Mouse (Mus musculus): ENCODE measurements around the gene Pxk. TPM values are rescaled to one million over a fixed set of nuclear protein-coding genes. Genes with fewer than 3 reads are reported as not detected.
"Not testable (repeated sequence)": the region's sequence is repeated elsewhere in the genome, so short reads cannot be mapped to it uniquely, and the experiment has no call there.

The Pxk gene
- polyA plus RNA-seq, 1 experiment from 2014 or later = 36.3 TPM

DNA sequence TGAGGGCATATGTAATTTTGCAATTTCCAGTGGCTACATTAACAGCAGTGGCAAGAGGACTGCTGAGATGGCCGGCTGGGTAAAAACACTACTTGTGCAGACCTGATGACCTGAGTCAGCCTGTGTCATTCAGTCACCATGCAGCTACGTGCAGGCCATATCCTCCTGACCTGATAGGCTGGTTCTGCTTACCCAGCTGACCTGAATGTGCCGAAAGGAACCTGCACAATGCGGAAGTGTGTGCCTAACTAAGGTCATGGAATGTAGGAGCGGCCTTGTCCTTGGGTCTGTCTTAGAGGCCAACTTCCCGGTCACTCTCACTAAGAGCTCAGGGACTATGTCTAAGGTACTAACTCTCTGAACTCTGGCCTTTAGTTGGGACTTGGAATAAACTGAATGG lies 13.5 kb downstream of the Pxk start:
- Histone ChIP-seq H3K27ac (no peak overlapping the region), H3K4me3 (replicated peaks) (no peak overlapping the region), H3K9ac (no peak overlapping the region), H3K4me2 (replicated peaks) (no peak overlapping the region), H3K36me3 (no peaks in the 10 kb centered on the region), H3K4me1 (replicated peaks) (no peaks in the 10 kb centered on the region), H3K9me3 (no peaks in the 10 kb centered on the region), H3K27me3 (replicated peaks) (no peaks in the 10 kb centered on the region)
- 74% methylated on average over 6 of the region's 6 CpGs for WGBS
- ATAC-seq = peak; percentile 75

DNA sequence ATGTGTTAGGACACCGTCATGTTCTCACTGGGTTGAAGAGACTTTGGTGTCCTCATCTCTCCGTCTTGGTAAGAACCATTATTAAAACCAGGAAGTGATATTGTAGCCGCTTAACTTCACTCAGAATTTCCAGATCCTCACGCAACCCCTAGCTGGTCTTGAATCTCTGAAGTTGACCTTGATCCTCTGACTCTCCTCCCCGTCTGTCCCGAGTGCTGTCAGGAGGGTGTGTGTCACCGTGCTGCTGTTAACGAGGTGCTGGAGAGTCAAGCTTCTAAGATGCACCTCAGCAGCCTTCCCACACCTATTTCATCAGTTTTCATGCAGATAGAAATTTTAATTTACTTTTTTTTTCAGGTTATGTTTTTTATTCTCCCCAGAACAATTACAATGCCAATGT lies 14.0 kb downstream of the Pxk start:
- Histone ChIP-seq H3K4me2 (replicated peaks) (no peak overlapping the region), H3K9ac (no peak overlapping the region), H3K27me3 (replicated peaks) (no peaks in the 10 kb centered on the region), H3K9me3 (no peaks in the 10 kb centered on the region), H3K4me1 (replicated peaks) (no peaks in the 10 kb centered on the region), H3K27ac (no peak overlapping the region), H3K4me3 (replicated peaks) (no peak overlapping the region), H3K36me3 (no peaks in the 10 kb centered on the region)
- 84% methylated on average over 8 of the region's 8 CpGs for WGBS
- no peak for ATAC-seq

GRCm38 (mm10) chr14:8113616-8114015 lies 15.6 kb downstream of the Pxk start:
- Histone ChIP-seq H3K4me2 (replicated peaks) (no peak overlapping the region), H3K4me3 (replicated peaks) (no peak overlapping the region), H3K4me1 (replicated peaks) (no peaks in the 10 kb centered on the region), H3K27ac (no peak overlapping the region), H3K9me3 (no peaks in the 10 kb centered on the region), H3K27me3 (replicated peaks) (no peaks in the 10 kb centered on the region), H3K36me3 (no peaks in the 10 kb centered on the region), H3K9ac (no peak overlapping the region)
- ATAC-seq = no peak
- 89% methylated on average over 2 of the region's 2 CpGs for WGBS

GRCm38 (mm10) chr14:8114306-8114705 lies 16.3 kb downstream of the Pxk start:
- Histone ChIP-seq H3K4me2 (replicated peaks) (no peak overlapping the region), H3K9ac (no peak overlapping the region), H3K4me3 (replicated peaks) (no peak overlapping the region), H3K4me1 (replicated peaks) (no peaks in the 10 kb centered on the region), H3K9me3 (no peaks in the 10 kb centered on the region), H3K36me3 (no peaks in the 10 kb centered on the region), H3K27ac (no peak overlapping the region), H3K27me3 (replicated peaks) (no peaks in the 10 kb centered on the region)
- ATAC-seq = no peak
- 49% methylated on average over 3 of the region's 3 CpGs for WGBS

DNA sequence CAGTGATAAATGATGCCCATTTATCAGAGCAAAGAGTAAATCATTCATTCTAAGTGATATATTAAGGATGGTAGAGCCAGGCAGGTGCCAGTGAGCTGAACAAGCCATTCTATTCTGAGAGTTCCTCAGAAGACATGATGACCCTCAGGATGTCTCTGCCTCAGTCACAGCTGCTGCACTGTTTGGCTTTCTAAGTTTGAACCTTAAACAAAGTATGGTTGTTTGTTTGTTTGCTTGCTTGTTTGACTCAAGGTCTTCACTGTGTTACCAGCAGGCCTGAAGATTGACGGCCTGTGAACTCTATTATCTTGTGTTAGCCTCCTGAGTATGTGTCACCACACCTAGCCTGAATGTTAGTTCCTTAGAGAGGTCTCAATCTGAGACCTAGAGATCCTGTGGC lies 16.7 kb downstream of the Pxk start:
- H3K4me2 ChIP-seq (replicated peaks) = no peak overlapping the region
- no peaks in the 10 kb centered on the region for H3K4me1 ChIP-seq (replicated peaks)
- H3K36me3 ChIP-seq = no peaks in the 10 kb centered on the region
- ATAC-seq = no peak
- no peak overlapping the region for H3K4me3 ChIP-seq (replicated peaks)
- no peaks in the 10 kb centered on the region for H3K9me3 ChIP-seq
- no peaks in the 10 kb centered on the region for H3K27me3 ChIP-seq (replicated peaks)
- H3K9ac ChIP-seq = no peak overlapping the region
- no peak overlapping the region for H3K27ac ChIP-seq
- WGBS = 70% methylated on average over 1 of the region's 1 CpGs

DNA sequence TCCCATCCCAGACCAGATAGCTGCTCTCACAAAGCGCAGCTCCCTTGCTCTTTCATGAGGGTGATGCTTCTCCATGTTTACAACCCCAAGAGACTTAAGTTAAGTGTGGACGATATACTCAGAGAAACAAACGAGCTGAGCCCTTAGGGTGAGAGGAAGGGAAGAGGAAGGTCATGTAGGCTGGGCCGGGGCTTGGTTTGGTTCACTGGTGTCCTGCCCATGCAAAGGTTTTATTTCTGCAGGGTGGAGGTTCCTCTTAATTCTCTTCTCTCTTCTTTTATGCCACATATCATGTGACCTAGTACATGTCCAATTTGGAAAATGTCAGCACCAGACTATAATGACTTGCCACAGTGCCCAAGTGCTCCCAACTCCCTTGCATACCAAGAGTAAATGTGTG lies 17.8 kb downstream of the Pxk start:
- Histone ChIP-seq H3K36me3 (no peaks in the 10 kb centered on the region), H3K4me3 (replicated peaks) (no peak overlapping the region), H3K4me1 (replicated peaks) (no peaks in the 10 kb centered on the region), H3K9me3 (no peaks in the 10 kb centered on the region), H3K27me3 (replicated peaks) (no peaks in the 10 kb centered on the region), H3K9ac (no peak overlapping the region), H3K4me2 (replicated peaks) (no peak overlapping the region), H3K27ac (no peak overlapping the region)
- ATAC-seq = no peak
- 69% methylated on average over 4 of the region's 4 CpGs for WGBS

DNA sequence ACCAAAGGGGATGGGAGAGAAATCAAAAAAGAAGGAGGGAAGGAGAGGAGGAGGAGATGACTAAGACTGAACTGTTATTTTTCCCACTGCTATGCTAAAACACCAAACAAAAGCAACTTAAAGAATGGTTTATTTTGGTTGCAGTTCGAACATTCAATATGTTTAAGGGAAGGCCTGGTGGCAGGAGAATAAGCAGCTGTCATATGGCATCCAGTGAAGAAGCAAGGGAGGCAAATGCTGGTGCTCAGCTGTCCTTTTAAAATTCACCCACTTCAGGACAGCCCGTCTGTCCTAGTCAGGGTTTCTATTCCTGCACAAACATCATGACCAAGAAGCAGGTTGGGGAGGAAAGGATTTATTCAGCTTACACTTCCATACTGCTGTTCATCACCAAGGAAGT lies 19.4 kb downstream of the Pxk start:
- H3K4me3 ChIP-seq (replicated peaks) = no peak overlapping the region
- H3K27ac ChIP-seq = no peak overlapping the region
- no peaks in the 10 kb centered on the region for H3K9me3 ChIP-seq
- no peaks in the 10 kb centered on the region for H3K4me1 ChIP-seq (replicated peaks)
- H3K4me2 ChIP-seq (replicated peaks) = no peak overlapping the region
- H3K9ac ChIP-seq = no peak overlapping the region
- WGBS = 74% methylated on average over 2 of the region's 2 CpGs
- no peaks in the 10 kb centered on the region for H3K27me3 ChIP-seq (replicated peaks)
- no peak for ATAC-seq
- H3K36me3 ChIP-seq = no peaks in the 10 kb centered on the region

DNA sequence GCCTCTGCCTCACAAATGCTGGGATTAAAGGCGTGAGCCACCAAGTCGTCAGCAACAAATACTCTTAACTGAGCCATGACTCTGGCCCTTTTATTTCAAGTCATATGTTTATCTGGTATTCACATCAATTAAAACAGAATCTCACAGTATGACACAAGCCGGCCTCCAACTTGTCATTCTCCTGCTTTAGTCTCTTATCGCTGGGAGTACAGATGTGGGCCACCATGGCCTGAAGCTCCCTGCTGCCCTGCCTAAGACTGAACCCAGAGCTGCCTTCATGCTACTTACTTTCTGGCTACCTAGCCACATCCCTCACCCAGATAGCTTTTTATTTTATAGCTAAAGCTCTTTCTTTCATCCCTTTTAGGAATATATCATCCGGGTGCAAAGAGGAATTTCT lies 21.4 kb downstream of the Pxk start:
- ATAC-seq = no peak
- Histone ChIP-seq H3K27me3 (replicated peaks) (no peaks in the 10 kb centered on the region), H3K9me3 (no peaks in the 10 kb centered on the region), H3K36me3 (no peaks in the 10 kb centered on the region), H3K4me2 (replicated peaks) (no peak overlapping the region), H3K27ac (no peak overlapping the region), H3K4me1 (replicated peaks) (no peaks in the 10 kb centered on the region), H3K4me3 (replicated peaks) (no peak overlapping the region), H3K9ac (no peak overlapping the region)
- 89% methylated on average over 5 of the region's 5 CpGs for WGBS

GRCm38 (mm10) chr14:8119904-8120303 lies 21.9 kb downstream of the Pxk start:
- 86% methylated on average over 3 of the region's 3 CpGs for WGBS
- Histone ChIP-seq H3K27ac (no peak overlapping the region), H3K9me3 (no peaks in the 10 kb centered on the region), H3K36me3 (no peaks in the 10 kb centered on the region), H3K4me3 (replicated peaks) (no peak overlapping the region), H3K27me3 (replicated peaks) (no peaks in the 10 kb centered on the region), H3K9ac (no peak overlapping the region), H3K4me2 (replicated peaks) (no peak overlapping the region), H3K4me1 (replicated peaks) (no peaks in the 10 kb centered on the region)
- no peak for ATAC-seq

DNA sequence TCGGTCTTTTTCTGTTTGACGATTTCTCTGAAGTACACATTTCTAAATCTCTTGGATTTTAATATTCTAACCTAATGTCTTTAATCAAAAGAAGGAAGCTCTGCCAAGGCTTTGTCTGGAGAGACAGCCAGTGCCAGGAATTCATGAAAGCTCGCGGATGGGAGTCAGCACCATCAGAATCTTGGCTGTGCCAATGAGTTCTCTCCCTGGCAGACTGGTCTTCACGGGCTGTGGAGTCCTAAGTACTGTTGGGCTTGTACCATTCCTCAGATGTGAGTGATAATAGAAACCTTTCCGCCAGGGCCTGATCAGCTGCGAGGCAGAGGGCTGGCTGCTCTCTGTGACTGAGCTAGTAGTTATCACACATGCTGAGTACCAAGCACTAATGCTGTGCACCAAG lies 25.1 kb downstream of the Pxk start:
- Histone ChIP-seq H3K9me3 (no peaks in the 10 kb centered on the region), H3K4me1 (replicated peaks) (no peaks in the 10 kb centered on the region), H3K4me3 (replicated peaks) (no peak overlapping the region), H3K36me3 (peaks cover 3% of the 10 kb centered on the region), H3K9ac (no peak overlapping the region), H3K4me2 (replicated peaks) (no peak overlapping the region), H3K27ac (no peak overlapping the region), H3K27me3 (replicated peaks) (no peaks in the 10 kb centered on the region)
- ATAC-seq = no peak
- WGBS = 84% methylated on average over 7 of the region's 7 CpGs

GRCm38 (mm10) chr14:8123611-8124010 lies 25.6 kb downstream of the Pxk start:
- H3K9me3 ChIP-seq; ATAC-seq; H3K4me1 ChIP-seq (replicated peaks); H3K27ac ChIP-seq; H3K27me3 ChIP-seq (replicated peaks); H3K4me2 ChIP-seq (replicated peaks); H3K36me3 ChIP-seq; H3K4me3 ChIP-seq (replicated peaks); H3K9ac ChIP-seq: not testable (repeated sequence)
- 93% methylated on average over 10 of the region's 10 CpGs for WGBS

- no peak for ATAC-seq
- no peak overlapping the region for H3K27ac ChIP-seq
- H3K4me1 ChIP-seq (replicated peaks) = no peaks in the 10 kb centered on the region
- H3K4me3 ChIP-seq (replicated peaks) = no peak overlapping the region
- H3K4me2 ChIP-seq (replicated peaks) = no peak overlapping the region
- H3K9ac ChIP-seq = peak overlapping the region; percentile 8; the same call in 1 of the 2 replicates
- no peaks in the 10 kb centered on the region for H3K9me3 ChIP-seq
- H3K27me3 ChIP-seq (replicated peaks) = no peaks in the 10 kb centered on the region
- 65% methylated on average over 7 of the region's 7 CpGs for WGBS
- peaks cover 3% of the 10 kb centered on the region for H3K36me3 ChIP-seq
Measured at GRCm38 (mm10) chr14:8124046-8124881, 26.3 kb downstream of the Pxk start.

DNA sequence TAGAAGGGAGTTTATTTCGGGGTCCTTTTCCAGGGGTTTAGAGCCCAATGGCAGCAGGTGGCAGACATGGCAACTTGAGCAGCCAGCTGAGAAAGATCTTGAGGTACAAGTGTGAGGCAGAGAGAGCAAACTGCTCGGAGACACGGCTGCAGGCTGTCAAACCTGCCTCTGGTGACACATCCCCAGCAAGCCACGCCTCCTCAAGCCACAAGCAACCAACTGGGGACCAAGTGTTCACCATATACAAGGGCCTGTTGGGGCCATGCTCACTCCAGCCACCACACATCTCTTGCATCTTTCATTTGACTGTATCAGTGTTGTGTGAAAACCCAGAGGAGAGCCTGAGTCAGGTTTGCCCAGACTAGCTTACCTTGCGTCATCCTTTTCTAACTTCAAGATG lies 30.0 kb downstream of the Pxk start:
- ATAC-seq = no peak
- whole genome bisulfite sequencing = 64% methylated on average over 5 of the region's 5 CpGs

More for the DNA sequence above, 30.0 kb downstream of the Pxk start:
- Histone ChIP-seq H3K27me3 (replicated peaks) (no peaks in the 10 kb centered on the region), H3K4me1 (replicated peaks) (no peaks in the 10 kb centered on the region), H3K9ac (no peak overlapping the region), H3K4me3 (replicated peaks) (no peak overlapping the region), H3K4me2 (replicated peaks) (no peak overlapping the region), H3K27ac (no peak overlapping the region), H3K36me3 (peaks cover 5% of the 10 kb centered on the region), H3K9me3 (no peaks in the 10 kb centered on the region)
